Mouse (Mus musculus): ENCODE results near the gene Hist2h3b.
A peak's percentile ranks its signal among the peaks of the same experiment; 100 is the strongest.
"Not testable (repeated sequence)": the region's sequence is repeated elsewhere in the genome, so short reads cannot be mapped to it uniquely, and the experiment has no call there.

Hist2h3b gene

DNA sequence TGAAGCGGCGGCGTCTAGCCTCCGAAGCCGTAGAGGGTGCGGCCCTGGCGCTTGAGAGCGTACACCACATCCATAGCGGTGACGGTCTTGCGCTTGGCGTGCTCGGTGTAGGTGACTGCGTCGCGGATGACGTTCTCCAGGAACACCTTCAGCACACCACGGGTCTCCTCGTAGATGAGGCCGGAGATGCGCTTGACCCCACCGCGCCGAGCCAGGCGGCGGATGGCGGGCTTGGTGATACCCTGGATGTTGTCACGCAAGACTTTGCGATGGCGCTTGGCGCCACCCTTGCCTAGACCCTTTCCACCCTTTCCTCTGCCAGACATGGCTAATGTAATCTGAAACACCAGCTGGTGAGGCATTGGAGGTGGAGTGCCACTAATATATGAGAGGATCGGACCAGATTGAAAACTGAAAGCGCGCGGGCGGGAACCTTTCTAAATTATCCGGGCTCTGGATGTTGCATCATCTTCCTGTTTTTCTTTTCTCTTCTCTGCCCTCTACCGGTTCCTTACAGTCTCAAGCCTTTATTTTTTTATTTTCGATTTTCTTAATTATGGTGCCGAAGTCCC, 5.4 kb upstream of the Hist2h3b start, which contains the start of gene Hist2h4:
Gene Hist2h4, minus strand, starts transcription at position 333 of the 572 bp plus-strand sequence.
- peak; percentile 99 for DNase-seq (ENCODE audit: low spot score)

DNA sequence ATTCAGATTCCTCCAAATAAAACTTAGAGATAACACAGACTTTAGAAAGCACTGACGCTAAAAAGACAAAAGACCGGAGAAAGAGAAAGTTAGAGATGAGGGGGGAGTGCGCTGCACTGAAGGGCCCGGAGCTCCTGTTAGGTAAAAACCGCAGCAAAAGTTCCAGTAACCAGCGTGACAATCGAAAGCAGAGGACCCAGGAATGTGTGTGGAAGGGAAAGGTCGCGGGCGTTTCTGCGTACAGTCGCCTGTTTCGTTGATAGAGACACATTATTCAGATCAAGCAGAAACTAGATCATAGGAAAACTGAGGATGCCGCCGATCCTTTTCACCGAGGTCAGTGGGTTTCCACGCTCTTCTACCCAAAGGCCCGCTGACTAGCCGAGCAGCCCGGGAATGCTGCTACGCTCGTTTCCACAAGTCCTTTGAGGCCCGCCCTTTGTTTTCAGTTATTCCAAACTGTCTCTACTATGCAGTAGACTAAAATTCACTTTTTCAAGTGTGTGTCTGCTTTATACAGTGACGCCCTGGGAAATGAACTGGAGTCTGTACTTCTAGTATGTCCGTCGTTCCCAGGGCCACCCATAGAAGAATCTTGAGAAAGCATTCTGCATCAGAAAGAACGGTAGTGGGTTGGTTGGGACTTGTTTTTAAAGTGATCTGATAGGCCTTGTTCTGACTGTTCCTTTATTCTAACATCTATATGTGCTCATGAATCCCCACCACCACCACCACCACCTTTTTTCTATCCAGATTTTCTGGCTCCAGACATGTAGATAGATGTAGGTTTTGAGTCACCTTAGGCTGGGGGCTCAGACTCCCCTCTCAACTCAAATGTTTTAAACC, 4.7 kb upstream of the Hist2h3b start:
- DNase-seq (ENCODE audit: low spot score), result peak; percentile 19

DNA sequence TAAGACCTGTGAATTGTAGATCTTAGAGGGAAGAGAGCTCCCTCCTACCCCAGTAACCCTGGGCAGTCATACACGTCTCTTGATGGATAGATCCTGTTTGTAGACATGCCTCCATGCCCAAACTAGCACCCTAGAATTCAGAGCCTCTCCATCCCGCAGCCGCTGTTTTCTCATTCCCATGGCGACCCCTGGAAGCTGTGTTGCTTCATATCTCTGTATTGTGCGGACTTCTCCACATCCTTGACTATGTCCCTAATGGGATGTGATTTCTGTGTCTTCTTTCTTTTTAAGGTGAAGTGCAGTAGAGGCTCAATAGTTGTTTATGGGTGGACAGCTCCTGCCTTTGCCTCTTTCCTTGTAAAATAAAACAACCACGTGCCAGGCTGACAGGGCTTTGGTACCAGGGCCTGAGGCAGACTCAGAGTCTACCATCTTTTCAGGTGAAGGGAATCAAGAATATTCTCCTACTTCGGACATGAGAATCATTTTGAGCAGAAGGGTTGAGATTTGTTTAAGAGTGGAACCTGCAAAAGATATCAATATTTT, 4.0 kb upstream of the Hist2h3b start:
- DNase-seq (ENCODE audit: low spot score), result no peak

DNA sequence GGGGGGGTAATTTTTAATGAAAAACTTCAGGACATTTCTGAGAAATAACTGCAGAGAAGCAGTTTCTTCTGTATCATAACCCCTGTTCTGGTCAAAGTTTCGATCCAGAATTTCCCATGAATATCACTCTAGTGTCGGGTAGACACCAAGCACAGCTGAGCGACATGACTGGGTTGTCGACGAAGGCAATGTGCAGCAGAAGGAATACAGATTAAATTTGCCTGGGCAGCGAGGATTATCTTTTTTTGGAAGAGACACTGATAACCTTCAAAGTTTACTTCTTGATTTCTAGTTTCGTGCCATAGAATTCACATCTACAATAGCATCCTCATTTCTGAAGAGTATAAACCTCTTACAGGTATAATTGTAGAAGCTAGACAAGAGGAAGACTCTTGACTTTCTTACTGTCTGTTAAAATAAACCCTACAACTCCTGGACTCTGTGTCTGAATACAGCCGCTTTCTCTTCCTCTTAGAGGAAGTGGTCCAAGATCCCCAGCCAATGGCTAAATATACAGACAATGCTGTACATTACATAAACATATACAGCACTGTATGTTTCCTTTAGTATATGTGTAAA, 2.2 kb upstream of the Hist2h3b start:
- no peak for DNase-seq (ENCODE audit: low spot score)

DNA sequence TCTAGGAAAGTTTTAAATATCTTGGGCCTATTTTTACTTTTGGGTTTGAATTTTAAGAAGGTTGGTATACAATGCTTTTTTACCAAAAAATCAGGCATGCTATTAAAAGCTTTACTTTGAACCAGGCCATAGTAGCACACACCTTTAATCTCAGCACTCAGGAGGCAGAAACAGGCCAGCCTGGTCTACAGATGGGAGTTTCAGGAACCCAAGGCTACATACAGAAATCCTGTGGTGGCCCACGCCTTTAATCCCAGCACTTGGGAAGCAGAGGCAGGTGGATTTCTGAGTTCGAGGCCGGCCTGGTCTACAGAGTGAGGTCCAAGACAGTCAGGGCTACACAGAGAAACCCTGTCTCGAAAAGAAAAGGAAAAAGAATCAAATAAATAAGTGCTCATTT, 913 bp upstream of the Hist2h3b start:
- DNase-seq (ENCODE audit: low spot score), result no peak

DNA sequence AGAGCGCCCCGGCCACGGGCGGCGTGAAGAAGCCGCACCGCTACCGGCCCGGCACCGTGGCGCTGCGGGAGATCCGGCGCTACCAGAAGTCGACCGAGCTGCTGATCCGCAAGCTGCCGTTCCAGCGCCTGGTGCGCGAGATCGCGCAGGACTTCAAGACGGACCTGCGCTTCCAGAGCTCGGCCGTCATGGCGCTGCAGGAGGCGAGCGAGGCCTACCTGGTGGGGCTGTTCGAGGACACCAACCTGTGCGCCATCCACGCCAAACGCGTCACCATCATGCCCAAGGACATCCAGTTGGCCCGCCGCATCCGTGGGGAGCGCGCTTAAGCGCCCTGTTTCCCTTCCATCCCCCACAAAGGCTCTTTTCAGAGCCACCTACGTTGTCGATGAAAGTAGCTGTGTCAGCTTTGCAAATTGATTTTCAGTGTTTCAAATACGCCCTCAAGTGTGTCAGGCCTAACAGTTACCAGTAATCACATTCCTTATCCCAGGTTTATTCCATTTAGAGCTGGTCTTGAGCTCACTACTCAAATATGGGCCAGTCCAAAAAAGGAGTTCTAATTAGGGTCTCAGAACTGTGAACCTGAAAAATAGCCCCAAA, 423 bp downstream of the Hist2h3b start:
- DNase-seq (ENCODE audit: low spot score), result not testable (repeated sequence)

DNA sequence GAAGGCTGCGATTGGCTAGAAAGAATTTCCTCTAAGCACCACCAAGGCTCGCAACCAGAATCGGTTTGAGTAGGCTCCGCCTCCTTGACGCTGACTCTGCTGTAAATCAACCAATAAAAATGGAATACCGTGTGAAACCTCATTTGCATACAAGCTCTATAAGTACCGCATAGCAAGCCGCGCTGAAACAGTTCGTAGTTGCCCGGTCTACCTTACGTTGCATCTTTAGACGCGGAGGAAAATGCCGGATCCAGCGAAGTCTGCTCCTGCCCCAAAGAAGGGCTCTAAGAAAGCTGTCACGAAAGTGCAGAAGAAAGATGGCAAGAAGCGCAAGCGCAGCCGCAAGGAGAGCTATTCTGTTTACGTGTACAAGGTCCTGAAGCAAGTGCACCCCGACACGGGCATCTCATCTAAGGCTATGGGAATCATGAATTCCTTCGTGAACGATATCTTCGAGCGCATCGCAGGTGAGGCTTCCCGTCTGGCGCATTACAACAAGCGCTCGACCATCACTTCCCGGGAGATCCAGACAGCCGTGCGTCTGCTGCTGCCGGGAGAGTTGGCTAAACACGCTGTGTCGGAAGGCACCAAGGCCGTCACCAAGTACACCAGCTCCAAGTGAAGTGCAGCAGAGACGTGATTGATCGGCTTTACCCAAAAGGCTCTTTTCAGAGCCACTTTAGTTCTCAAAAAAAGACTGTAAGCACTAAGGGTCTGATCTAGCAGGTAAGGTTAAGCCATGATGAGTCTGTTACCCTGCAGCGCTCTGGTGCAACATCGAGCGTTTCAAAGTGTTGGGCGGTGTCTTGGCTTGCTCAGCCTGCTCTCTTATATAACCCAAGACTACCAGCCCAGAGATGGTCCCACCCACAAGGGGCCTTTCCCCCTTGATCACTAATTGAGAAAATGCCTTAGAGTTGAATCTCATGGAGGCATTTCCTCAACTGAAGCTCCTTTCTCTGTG, 1.3 kb downstream of the Hist2h3b start, which contains the start of gene Hist2h2bb:
Gene Hist2h2bb, plus strand, starts transcription at position 242 of the 964 bp plus-strand sequence.
- peak; percentile 97 for DNase-seq (ENCODE audit: low spot score)

DNA sequence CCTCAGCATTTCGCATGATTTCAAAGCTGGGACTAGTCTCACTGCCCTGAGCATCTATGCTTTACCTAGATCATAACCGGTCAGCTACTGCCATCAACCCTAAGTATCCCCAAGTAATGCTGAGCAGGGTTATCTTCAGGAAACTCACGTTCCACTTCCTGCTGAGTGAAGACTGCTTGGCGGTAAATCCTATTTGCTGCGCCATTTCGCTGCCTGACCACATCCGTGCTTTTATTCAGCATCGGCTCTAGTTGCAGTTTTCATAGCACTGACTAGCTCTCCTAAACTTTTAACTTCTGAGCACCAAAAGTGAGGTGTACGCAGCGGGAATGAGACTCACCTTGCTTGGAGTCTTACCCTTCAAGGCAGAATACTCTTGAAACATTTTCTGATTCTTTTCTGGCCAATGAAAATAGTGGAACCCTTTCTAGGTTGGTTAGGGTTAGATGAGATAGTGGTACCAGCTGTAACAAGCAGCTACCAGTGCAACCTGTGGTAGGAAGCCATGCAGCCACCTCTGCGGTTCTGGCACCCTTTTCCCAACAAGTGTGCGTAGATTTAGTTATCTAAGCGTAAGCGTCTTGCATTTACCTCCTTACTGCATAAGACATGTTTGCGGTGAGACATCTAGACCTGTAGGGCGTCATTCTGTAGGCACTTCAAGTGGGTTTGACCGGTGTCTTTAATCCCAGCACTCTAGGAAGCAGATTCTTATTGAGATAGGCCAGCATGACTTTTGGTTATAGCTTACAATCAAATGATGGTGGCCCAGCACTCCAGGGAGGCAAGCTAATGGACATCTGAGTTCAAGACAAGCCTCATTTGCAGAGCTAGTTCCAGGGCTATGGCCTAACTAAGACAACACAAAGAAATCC, 5.4 kb downstream of the Hist2h3b start:
- peak; percentile 38 for DNase-seq (ENCODE audit: low spot score)

DNA sequence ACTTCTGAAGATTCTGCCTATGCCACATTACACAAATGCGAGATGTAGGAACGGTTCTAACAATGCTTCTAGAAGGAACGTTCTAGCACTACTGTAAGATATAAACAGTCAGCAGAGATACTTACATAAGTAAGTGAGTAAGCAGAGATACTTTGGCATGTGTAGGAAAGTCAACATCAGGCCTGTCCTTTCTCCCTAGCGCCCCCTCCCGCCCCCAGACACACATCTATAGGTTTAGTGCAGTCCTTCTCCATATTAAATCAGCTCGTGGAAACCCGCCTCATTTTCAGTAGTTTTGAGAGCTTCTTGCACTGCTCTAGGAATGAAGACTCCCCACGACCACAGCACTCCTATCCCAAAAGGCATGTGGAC, 9.0 kb downstream of the Hist2h3b start:
- DNase-seq (ENCODE audit: low spot score), result peak; percentile 61

DNA sequence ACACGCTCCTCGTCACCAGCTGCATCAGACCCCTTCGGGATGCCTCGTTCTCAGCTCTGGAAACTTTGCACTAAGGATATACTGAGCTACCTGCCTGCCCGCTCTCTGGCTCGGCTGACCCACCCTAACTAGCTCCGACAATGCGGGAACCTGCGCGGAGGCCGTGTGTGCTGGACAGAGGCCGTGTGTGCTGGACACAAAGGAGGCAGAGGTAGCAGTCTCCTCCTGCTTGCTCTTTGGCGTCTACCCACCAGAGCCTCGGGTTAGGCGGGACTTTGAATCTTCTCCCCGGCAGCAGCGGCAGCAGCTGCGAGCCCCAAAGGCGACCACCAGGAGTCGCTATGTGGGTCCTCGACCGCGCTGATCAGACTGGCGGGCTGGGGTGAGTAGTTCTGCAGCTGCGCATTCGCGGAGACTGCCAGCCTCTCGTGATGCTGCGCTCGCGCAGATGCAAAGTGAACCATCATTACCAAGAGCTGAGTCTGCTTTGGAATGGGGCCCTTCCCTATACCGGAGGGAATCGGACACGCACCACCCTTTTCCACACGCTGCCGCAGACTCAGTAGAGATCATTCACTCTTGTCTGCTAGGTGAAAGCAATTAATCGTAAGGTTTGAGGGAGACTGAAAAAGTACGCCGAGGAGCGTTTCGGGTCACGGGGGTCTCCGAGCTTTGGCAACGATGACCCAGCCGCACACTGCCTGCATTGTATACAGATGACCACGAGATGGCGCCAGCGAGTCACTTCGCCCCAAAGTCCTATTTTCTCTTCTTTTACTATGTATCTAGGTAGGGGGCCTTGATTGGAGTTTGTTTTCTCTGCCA, 9.6 kb downstream of the Hist2h3b start:
- peak; percentile 93 for DNase-seq (ENCODE audit: low spot score)

DNA sequence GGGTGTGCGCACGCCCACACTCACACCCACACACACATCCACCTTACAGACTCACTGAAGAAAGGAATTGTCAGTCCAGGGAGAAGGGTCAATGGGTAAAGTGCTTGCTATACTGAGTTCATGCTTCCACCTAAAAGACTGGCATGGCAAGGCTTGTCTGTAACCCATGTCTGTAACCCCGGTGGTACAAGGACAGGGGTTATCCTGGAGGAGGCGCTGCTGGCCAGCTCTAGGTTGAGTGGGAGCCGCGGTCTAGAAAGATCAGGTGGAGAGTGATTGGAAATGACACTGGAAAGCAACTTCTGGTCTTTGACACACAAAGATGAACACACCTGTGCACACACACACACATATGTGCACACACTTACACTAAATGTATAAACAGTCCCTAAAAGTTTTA, 12.2 kb downstream of the Hist2h3b start:
- no peak for DNase-seq (ENCODE audit: low spot score)

DNA sequence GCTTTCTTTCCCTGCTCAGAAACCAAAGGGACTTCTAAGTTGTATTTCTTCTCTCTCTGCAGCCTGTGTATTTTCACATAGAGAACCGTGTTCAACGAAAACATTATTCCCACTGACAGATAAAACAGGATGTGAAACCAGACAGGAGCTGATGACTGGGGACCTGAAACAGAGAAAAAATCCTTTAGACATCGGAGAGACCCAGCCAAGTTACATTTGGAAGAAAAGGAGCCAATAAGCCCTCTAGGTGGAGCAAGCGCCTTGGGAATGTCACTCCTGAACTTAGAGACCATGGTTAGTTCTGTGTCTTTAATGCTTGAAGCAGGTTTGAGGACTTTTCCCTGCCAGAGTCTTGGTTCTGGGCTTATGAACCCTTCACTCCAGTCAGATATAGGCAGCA, 16.0 kb downstream of the Hist2h3b start:
- DNase-seq (ENCODE audit: low spot score), result peak; percentile 67

DNA sequence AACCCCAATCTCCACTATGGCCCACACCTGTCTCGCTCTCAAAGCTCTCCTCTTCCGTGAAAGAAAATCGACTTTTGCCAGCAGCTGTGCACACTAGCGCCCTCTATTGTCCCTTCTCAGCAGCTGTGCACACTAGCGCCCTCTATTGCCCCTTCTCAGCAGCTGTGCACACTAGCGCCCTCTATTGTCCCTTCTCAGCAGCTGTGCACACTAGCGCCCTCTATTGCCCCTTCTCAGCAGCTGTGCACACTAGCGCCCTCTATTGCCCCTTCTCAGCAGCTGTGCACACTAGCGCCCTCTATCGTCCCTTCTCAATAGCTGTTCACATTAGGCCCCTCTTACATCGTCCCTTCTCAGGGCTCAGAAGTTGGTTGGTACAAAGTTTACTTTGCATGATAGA, 18.9 kb downstream of the Hist2h3b start:
- not testable (repeated sequence) for DNase-seq (ENCODE audit: low spot score)

DNA sequence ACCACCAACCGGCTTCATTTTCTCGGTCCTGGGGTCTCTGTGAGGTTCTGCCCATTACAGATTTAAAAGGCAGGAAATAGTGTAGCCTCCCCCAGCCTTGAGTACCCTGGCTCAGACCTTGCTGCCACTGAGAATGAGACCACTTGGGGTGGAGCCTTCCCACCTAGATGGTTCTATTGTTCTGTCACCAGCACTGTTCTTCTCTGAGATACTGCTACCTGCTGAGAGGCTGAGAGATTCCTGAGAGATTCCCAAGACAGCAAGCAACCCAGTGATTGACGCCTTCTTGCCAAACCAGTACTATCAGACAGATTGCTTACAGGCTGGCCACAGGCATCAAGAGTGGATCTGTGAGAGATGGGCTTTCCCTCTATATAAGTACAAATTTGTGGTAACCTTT, 20.7 kb downstream of the Hist2h3b start:
- DNase-seq (ENCODE audit: low spot score), result no peak

DNA sequence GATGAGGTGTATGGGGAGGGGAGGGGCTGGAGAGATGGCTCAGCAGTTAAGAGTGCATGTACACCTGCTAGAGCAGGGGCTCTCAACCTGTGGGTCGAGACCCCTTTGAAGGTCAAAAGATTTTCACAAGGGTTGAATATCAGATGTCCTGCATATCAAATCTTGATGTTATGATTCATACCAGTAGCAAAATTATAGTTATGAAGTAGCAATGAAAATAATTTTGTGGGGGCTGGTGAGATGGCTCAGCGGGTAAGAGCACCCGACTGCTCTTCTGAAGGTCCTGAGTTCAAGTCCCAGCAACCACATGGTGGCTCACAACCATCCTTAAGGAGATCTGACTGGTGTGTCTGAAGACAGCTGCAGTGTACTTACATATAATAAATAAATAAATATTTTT, 22.3 kb downstream of the Hist2h3b start:
- DNase-seq (ENCODE audit: low spot score), result not testable (repeated sequence)

DNA sequence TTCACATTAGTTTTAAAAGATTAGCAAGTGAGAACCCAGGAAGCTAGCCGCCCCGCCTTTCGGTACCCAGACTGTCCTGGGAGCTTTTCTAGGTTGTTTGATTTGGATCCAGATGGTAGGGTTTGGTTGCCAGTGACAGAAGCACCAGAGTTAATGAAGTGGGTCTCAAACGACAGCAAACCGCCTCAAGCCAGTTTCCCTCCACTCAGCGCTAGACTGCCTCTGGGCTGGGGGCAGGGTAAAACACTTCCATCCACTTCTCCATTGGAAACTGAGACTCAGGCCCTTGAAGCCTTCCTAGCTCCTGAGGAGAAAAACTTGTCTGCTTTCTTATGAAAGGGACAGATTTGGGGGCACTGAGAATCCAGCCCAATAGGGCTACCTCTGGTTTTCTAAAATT, 24.2 kb downstream of the Hist2h3b start:
- no peak for DNase-seq (ENCODE audit: low spot score)

DNA sequence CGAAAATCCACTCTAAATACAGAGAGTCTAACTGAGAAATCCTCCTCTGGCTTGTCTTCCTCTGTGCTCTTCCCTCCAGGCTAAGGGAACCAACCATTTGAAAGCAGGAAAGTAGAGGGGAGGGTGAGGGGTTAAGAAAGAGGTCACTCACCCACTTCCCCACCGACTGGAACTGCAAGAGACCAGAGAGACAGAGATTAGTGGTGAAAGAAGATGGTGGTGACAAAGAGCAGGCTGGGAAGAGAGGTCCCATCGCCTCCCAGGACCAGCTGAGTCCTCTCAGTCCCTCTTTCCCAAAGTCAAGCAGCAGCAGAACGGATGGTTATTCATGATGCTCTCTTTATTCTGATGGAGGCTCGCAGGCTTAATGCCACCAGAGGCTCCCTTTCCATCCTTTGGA, 24.9 kb downstream of the Hist2h3b start:
- DNase-seq (ENCODE audit: low spot score), result no peak

DNA sequence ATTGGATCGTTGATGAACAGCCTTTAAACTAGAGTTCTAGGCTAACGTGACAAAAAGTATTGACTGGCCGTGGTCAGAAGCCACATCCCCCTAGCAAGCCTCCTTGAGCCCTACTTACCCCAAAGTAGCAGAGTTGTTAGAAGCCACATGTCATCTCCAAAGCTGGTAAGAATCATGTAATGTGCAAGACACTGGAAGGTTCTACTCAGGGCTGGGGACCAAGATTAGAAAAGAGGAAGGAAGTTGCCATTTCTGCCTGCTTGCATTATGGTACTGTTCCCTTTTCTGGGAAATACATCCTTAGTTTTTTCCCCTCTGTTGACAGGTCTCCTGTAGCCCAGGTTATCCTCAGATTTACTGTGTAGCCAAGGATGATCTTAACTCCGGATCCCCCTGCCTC, 25.3 kb downstream of the Hist2h3b start, which contains the start of gene Fcgr1:
Gene Fcgr1, minus strand, starts transcription at position 183 of the 400 bp plus-strand sequence.
- no peak for DNase-seq (ENCODE audit: low spot score)

DNA sequence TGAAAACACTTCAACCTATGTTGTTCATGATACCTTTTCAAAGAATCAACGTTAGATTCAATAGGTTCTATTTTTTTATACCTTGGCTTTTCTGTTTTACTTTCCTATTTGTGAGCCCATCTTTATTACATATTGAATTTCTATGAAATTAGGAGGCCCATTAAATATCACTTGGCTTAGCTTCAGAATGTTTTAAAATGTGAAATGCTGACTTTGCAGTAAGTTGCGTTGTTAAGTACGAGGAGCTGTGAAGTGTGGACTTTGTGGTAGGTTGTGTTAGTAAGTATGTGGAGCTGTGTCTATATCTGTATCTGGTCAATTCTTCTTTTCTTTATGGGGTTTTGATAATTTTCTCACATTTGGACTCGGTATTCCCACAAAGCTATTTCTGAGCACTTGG, 29.9 kb downstream of the Hist2h3b start:
- no peak for DNase-seq (ENCODE audit: low spot score)

Data from retina, embryonic 14.5 days (tissue).